Mouse (Mus musculus): ENCODE measurements at regions not wholly inside any gene's neighbourhood (a gene's known extent, or its start where the extent isn't known, plus 50 kb on each side); places are given as distances from the start of the nearest gene placed in this dataset.

GRCm38 (mm10) chr16:93202591-93202990 is 376.6 kb upstream of the Runx1 start:
- no peak for TF ChIP-seq CTCF (IDR thresholded peaks at IDR 0.05; ENCODE audit: borderline replicate concordance, extremely low read depth, insufficient read depth, insufficient read length)
- no peak for TF ChIP-seq POLR2A (IDR thresholded peaks at IDR 0.05; ENCODE audit: borderline replicate concordance, extremely low read depth, insufficient read depth, insufficient read length, poor library complexity, severe bottlenecking)
- DNase-seq (ENCODE audit: low read depth), result peak; percentile 65

DNA sequence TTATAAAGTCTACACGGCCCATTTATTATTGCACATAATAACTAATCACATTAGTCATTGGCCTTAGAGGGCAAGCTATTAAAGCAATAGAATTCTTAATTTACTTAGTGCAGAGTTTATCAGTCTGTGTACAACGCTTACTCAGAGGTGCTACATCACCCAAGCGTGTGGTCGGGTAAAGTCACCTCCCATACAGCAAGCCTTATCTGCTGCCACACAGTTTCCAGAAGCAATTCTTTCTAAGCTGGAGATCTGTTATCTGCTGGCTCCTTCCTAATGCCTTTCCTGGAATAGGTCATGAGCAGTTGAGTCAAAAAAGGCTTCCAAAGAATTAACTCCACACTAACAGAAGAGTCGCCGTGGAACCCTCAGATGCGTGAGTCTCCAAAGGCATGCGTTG is 371.4 kb upstream of the Runx1 start:
- no peak for TF ChIP-seq POLR2A (IDR thresholded peaks at IDR 0.05; ENCODE audit: borderline replicate concordance, extremely low read depth, insufficient read depth, insufficient read length, poor library complexity, severe bottlenecking)
- TF ChIP-seq CTCF (IDR thresholded peaks at IDR 0.05; ENCODE audit: borderline replicate concordance, extremely low read depth, insufficient read depth, insufficient read length), result no peak
- no peak for DNase-seq (ENCODE audit: low read depth)

DNA sequence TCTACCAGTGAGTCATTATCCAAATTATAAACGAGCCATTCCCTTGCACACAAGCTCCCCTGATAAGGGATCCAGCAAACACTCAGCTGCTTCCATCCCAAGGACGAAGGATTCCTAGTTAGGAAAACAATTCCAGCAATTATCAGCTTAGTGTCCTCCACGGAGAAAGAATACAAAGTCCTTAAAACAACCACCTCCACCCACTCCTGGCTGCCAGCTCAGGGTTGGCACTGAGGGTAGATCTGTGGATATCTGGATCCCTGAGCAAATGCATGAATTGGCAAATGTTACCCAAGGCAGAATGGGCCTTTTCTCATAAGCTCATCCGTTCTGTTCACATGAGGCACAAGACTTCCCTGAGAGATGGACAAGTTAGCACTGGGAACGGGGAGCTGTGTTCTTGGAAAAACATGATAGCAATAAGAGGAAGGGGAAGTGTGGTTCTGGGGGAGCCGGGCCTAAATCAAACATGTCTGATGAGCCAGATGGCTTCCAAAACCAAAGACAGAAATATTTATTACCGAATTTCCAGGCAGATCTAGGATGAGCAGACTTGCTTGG is 368.1 kb upstream of the Runx1 start:
- TF ChIP-seq CTCF (IDR thresholded peaks at IDR 0.05; ENCODE audit: borderline replicate concordance, extremely low read depth, insufficient read depth, insufficient read length), result no peak
- no peak for TF ChIP-seq POLR2A (IDR thresholded peaks at IDR 0.05; ENCODE audit: borderline replicate concordance, extremely low read depth, insufficient read depth, insufficient read length, poor library complexity, severe bottlenecking)

GRCm38 (mm10) chr16:93193263-93193662 is 367.3 kb upstream of the Runx1 start:
- no peak for DNase-seq (ENCODE audit: low read depth)
- no peak for TF ChIP-seq POLR2A (IDR thresholded peaks at IDR 0.05; ENCODE audit: borderline replicate concordance, extremely low read depth, insufficient read depth, insufficient read length, poor library complexity, severe bottlenecking)
- TF ChIP-seq CTCF (IDR thresholded peaks at IDR 0.05; ENCODE audit: borderline replicate concordance, extremely low read depth, insufficient read depth, insufficient read length), result no peak

More for the DNA sequence above, 368.1 kb upstream of the Runx1 start:
- DNase-seq (ENCODE audit: low read depth), result no peak

DNA sequence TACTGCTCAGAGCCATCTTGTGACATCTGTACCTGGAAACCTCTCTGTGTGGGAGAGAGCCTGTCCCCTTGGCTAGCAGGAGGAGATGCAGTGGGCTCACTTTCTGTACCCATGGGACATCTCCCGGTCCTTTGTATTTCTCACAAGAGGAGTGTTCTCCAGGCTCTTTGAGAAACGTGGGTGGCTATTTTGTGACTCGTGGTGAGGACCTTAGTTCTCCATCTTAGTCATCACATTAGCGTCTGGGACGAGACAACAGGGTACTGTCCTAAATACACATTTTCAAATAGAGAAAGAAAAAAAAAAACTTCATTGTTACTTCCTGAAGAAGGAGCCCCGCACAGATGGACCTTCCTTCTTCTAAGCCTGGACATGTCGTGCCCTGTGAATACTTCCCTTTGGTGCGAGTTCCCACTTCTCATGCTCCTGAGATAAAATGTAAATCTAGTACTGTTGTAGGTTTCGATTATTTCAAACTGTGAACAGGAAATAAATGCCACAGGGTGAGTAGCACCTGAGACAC is 366.8 kb upstream of the Runx1 start:
- no peak for TF ChIP-seq POLR2A (IDR thresholded peaks at IDR 0.05; ENCODE audit: borderline replicate concordance, extremely low read depth, insufficient read depth, insufficient read length, poor library complexity, severe bottlenecking)
- no peak for TF ChIP-seq CTCF (IDR thresholded peaks at IDR 0.05; ENCODE audit: borderline replicate concordance, extremely low read depth, insufficient read depth, insufficient read length)
- no peak for DNase-seq (ENCODE audit: low read depth)

GRCm38 (mm10) chr16:93191174-93191573 is 365.2 kb upstream of the Runx1 start:
- no peak for TF ChIP-seq CTCF (IDR thresholded peaks at IDR 0.05; ENCODE audit: borderline replicate concordance, extremely low read depth, insufficient read depth, insufficient read length)
- TF ChIP-seq POLR2A (IDR thresholded peaks at IDR 0.05; ENCODE audit: borderline replicate concordance, extremely low read depth, insufficient read depth, insufficient read length, poor library complexity, severe bottlenecking), result no peak
- DNase-seq (ENCODE audit: low read depth), result no peak

- peak; percentile 3 for DNase-seq (ENCODE audit: low read depth)
- no peak for TF ChIP-seq POLR2A (IDR thresholded peaks at IDR 0.05; ENCODE audit: borderline replicate concordance, extremely low read depth, insufficient read depth, insufficient read length, poor library complexity, severe bottlenecking)
- TF ChIP-seq CTCF (IDR thresholded peaks at IDR 0.05; ENCODE audit: borderline replicate concordance, extremely low read depth, insufficient read depth, insufficient read length), result no peak
Observed at GRCm38 (mm10) chr16:93190301-93190700, 364.4 kb upstream of the Runx1 start.

GRCm38 (mm10) chr16:93189875-93190274 is 363.9 kb upstream of the Runx1 start:
- no peak for DNase-seq (ENCODE audit: low read depth)
- TF ChIP-seq POLR2A (IDR thresholded peaks at IDR 0.05; ENCODE audit: borderline replicate concordance, extremely low read depth, insufficient read depth, insufficient read length, poor library complexity, severe bottlenecking) (no peak), CTCF (IDR thresholded peaks at IDR 0.05; ENCODE audit: borderline replicate concordance, extremely low read depth, insufficient read depth, insufficient read length) (no peak)

DNA sequence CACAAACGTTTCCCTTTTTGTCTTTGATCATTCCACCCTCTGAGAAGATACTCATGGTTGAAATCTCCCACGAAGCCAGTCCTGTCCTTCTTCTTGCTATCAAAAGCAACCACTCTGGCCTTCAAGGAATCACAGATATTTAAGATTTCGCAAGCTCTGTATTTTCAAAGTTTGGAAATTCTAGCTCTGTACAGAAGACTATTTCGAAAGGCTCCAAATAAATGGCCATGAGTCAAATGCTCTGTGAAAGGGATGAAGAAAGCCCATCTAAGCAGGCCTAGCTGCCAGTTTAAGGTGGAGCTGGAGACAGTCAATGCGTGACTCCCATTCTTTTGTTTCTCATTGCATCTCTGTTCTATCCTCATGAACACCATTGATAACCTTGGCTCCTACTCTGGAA is 363.5 kb upstream of the Runx1 start:
- no peak for TF ChIP-seq POLR2A (IDR thresholded peaks at IDR 0.05; ENCODE audit: borderline replicate concordance, extremely low read depth, insufficient read depth, insufficient read length, poor library complexity, severe bottlenecking)
- TF ChIP-seq CTCF (IDR thresholded peaks at IDR 0.05; ENCODE audit: borderline replicate concordance, extremely low read depth, insufficient read depth, insufficient read length), result no peak

DNA sequence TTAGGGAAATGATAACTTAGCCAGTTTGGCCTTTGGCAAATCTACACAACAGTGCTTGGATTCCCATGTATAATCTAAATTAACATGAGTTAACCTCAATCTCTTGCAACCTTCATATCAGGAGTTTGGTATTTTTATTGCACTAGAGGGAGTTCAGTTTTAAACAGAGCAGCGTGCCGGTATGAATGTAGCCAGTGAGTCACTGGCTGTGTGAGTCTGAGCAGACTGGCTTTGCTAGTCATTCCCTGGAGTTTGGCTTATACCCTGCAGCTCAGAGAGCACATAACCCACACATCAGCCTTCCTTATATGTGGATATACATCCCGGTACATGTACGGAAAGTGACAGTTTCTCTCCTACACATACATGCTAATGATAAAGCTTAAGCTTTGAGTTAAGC is 360.6 kb upstream of the Runx1 start:
- TF ChIP-seq CTCF (IDR thresholded peaks at IDR 0.05; ENCODE audit: borderline replicate concordance, extremely low read depth, insufficient read depth, insufficient read length) (no peak), POLR2A (IDR thresholded peaks at IDR 0.05; ENCODE audit: borderline replicate concordance, extremely low read depth, insufficient read depth, insufficient read length, poor library complexity, severe bottlenecking) (no peak)
- no peak for DNase-seq (ENCODE audit: low read depth)

More for the DNA sequence above, 363.5 kb upstream of the Runx1 start:
- no peak for DNase-seq (ENCODE audit: low read depth)

- no peak for TF ChIP-seq POLR2A (IDR thresholded peaks at IDR 0.05; ENCODE audit: borderline replicate concordance, extremely low read depth, insufficient read depth, insufficient read length, poor library complexity, severe bottlenecking)
- no peak for TF ChIP-seq CTCF (IDR thresholded peaks at IDR 0.05; ENCODE audit: borderline replicate concordance, extremely low read depth, insufficient read depth, insufficient read length)
- no peak for DNase-seq (ENCODE audit: low read depth)
Observed at GRCm38 (mm10) chr16:93182656-93183055, 356.7 kb upstream of the Runx1 start.

DNA sequence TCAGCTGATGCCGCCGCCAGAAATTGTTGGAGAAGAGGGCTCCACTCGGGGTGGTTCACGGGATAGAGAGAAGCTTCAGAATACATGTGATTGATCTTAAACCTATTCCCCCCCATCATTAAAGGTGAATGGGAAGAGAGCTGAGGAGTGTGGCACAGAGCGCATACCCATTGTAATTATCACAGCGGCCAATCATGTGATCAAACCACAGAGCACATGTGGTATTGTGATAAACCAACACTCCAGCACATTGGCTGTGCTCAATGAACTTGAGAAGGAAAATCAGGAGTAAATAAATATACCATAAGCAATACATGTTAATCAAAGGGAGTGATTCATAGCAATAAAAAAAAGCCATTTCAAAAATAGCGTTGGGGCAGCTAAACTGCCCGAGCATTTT is 355.5 kb upstream of the Runx1 start:
- no peak for DNase-seq (ENCODE audit: low read depth)

More for the DNA sequence above, 355.5 kb upstream of the Runx1 start:
- TF ChIP-seq CTCF (IDR thresholded peaks at IDR 0.05; ENCODE audit: borderline replicate concordance, extremely low read depth, insufficient read depth, insufficient read length) (no peak), POLR2A (IDR thresholded peaks at IDR 0.05; ENCODE audit: borderline replicate concordance, extremely low read depth, insufficient read depth, insufficient read length, poor library complexity, severe bottlenecking) (no peak)

Data from brain, embryonic 14.5 days (tissue).